Mouse (Mus musculus) lung, adult 2 months (tissue): Measurements from ENCODE around the gene Psma1.

Source experiments
- CTCF ChIP-seq: fragments of 200-500 bp; IDR thresholded peaks from 2 replicates; pipeline ENCODE4 v1.5.1; 2011; ENCODE audit warnings: mild to moderate bottlenecking, low read length, control low read depth; ENCODE audit not compliant: insufficient read depth
- POLR2A ChIP-seq: fragments of 200-500 bp; IDR thresholded peaks from 2 replicates; pipeline ENCODE4 v1.6.1; 2011; ENCODE audit warnings: low read depth, mild to moderate bottlenecking, control low read depth, low read length, borderline replicate concordance; ENCODE audit errors: extremely low read depth

- TF ChIP-seq CTCF (no peak), POLR2A (no peak)
Observed at GRCm38 (mm10) chr7:114233980-114234379, 41.9 kb downstream of the Psma1 start.
